Mouse (Mus musculus): ENCODE results near the gene Olfr1016.

Gene Olfr1016

GRCm38 (mm10) chr2:85802444-85802843 lies at the start of gene Olfr1016:
Olfr1016 (minus strand) TSS chr2:85802544.
- no peak for DNase-seq (ENCODE audit: low spot score in 2 of 2)

GRCm38 (mm10) chr2:85846730-85847129 lies 44.4 kb upstream of the Olfr1016 start, which contains the start of gene Olfr1020:
Olfr1020 (plus strand) TSS chr2:85847030.
- DNase-seq (ENCODE audit: low spot score in 2 of 2), result no peak

- no peak for DNase-seq (ENCODE audit: low spot score in 2 of 2)
Observed at GRCm38 (mm10) chr2:85845383-85845782, 43.0 kb upstream of the Olfr1016 start, which contains the start of gene Olfr1019. Olfr1019 (minus strand) TSS chr2:85845483.

GRCm38 (mm10) chr2:85818179-85818578 lies 15.8 kb upstream of the Olfr1016 start, which contains the start of gene Olfr1018:
Olfr1018 (plus strand) TSS chr2:85818479.
- no peak for DNase-seq (ENCODE audit: low spot score in 2 of 2)

GRCm38 (mm10) chr2:85804501-85804900 lies 2.2 kb upstream of the Olfr1016 start:
- DNase-seq (ENCODE audit: low spot score in 2 of 2), result no peak

GRCm38 (mm10) chr2:85792331-85792730 lies 10.0 kb downstream of the Olfr1016 start:
- no peak for DNase-seq (ENCODE audit: low spot score in 2 of 2)

GRCm38 (mm10) chr2:85781717-85782116 lies 20.6 kb downstream of the Olfr1016 start, which contains the start of gene Olfr1015:
Olfr1015 (plus strand) TSS chr2:85782017.
- no peak for DNase-seq (ENCODE audit: low spot score in 2 of 2)

- DNase-seq (ENCODE audit: low spot score in 2 of 2), result no peak
Observed at GRCm38 (mm10) chr2:85772413-85772812, 29.9 kb downstream of the Olfr1016 start, which contains the start of gene Olfr1014. Olfr1014 (plus strand) TSS chr2:85772713.

- DNase-seq (ENCODE audit: low spot score in 2 of 2), result no peak
Observed at GRCm38 (mm10) chr2:85766798-85767197, 35.5 kb downstream of the Olfr1016 start, which contains the start of gene Olfr1013. Olfr1013 (plus strand) TSS chr2:85767098.

- DNase-seq (ENCODE audit: low spot score in 2 of 2), result no peak
Observed at GRCm38 (mm10) chr2:85762666-85763065, 39.7 kb downstream of the Olfr1016 start, which contains the start of gene Olfr1012. Olfr1012 (minus strand) TSS chr2:85762766.

- DNase-seq (ENCODE audit: low spot score in 2 of 2), result no peak
Observed at GRCm38 (mm10) chr2:85753822-85754221, 48.5 kb downstream of the Olfr1016 start.

All from spleen, postnatal 10 days (tissue).